Comparison of ENCODE assay signal across 8 mouse cellular contexts in genomic region chr13:51567078-51567395, GRCm38 (mm10). TPM values are rescaled to one million over a fixed set of nuclear protein-coding genes. Genes with fewer than 3 reads are reported as not detected.
DNase-seq lines count a peak whose midpoint lies in the region; ATAC-seq lines count a peak whose summit lies in the region.

No protein-coding gene starts in this region.

- 0 out of 2 replicates have a peak, but pooled peaks have one; percentile 13 for ATAC-seq in kidney, embryonic 15.5 days (replicated peaks; ENCODE audit: low FRiP score)
- ATAC-seq in forebrain, embryonic 15.5 days (replicated peaks), result no peak
- ATAC-seq in liver, embryonic 16.5 days (ENCODE audit: low read depth), result no peak

- WGBS in kidney, embryonic 15.5 days, result under 1% methylated on average over 39 of the region's 42 CpGs
- under 1% methylated on average over 41 of the region's 42 CpGs for WGBS in forebrain, embryonic 15.5 days
- WGBS in liver, embryonic 16.5 days (ENCODE audit: insufficient replicate concordance), result under 1% methylated on average over 40 of the region's 42 CpGs

- DNase-seq in kidney, adult 11 months, result no peak
- peak; percentile 33 for DNase-seq in brain, adult 2 months (ENCODE audit: low read depth, low spot score)
- DNase-seq in embryo, embryonic 10 days (ENCODE audit: low spot score), result no peak
- DNase-seq in spleen, postnatal 14 days (ENCODE audit: low spot score in 2 of 2), result no peak
- DNase-seq in B cell, adult 2 months, result no peak

- H3K27ac ChIP-seq in kidney, embryonic 15.5 days, result no peak overlapping the region
- H3K27ac ChIP-seq in forebrain, embryonic 15.5 days (replicated peaks), result peak overlapping the region; percentile 89; the same call in 1 of the 2 replicates
- no peak overlapping the region for H3K27ac ChIP-seq in liver, embryonic 16.5 days (ENCODE audit: low read length)

- peak overlapping the region; percentile 88 for H3K4me2 ChIP-seq in kidney, embryonic 15.5 days
- H3K4me2 ChIP-seq in forebrain, embryonic 15.5 days (replicated peaks), result peak overlapping the region; percentile 93
- peak overlapping the region; percentile 40 for H3K4me2 ChIP-seq in liver, embryonic 16.5 days (ENCODE audit: low read depth, low read length)

- peaks cover 87% of the 10 kb centered on the region for H3K27me3 ChIP-seq in kidney, embryonic 15.5 days
- H3K27me3 ChIP-seq in forebrain, embryonic 15.5 days, result no peaks in the 10 kb centered on the region
- H3K27me3 ChIP-seq in liver, embryonic 16.5 days (ENCODE audit: control insufficient read depth, insufficient read depth, low read depth, low read length), result peaks cover 64% of the 10 kb centered on the region

- peak overlapping the region; percentile 44 for H3K9ac ChIP-seq in kidney, embryonic 15.5 days
- H3K9ac ChIP-seq in forebrain, embryonic 15.5 days (replicated peaks), result peak overlapping the region; percentile 67
- H3K9ac ChIP-seq in liver, embryonic 16.5 days (ENCODE audit: low read depth, low read length), result no peak overlapping the region

- peaks cover 35% of the 10 kb centered on the region for H3K4me1 ChIP-seq in kidney, embryonic 15.5 days
- H3K4me1 ChIP-seq in forebrain, embryonic 15.5 days, result peaks cover 44% of the 10 kb centered on the region
- no peaks in the 10 kb centered on the region for H3K4me1 ChIP-seq in liver, embryonic 16.5 days (ENCODE audit: control insufficient read depth, low read depth, low read length)

- H3K9me3 ChIP-seq in kidney, embryonic 15.5 days (replicated peaks), result no peaks in the 10 kb centered on the region
- H3K9me3 ChIP-seq in forebrain, embryonic 15.5 days, result no peaks in the 10 kb centered on the region
- H3K9me3 ChIP-seq in liver, embryonic 16.5 days (replicated peaks; ENCODE audit: control insufficient read depth, low read length), result no peaks in the 10 kb centered on the region

- peak overlapping the region; percentile 52 for H3K4me3 ChIP-seq in kidney, embryonic 15.5 days (replicated peaks)
- H3K4me3 ChIP-seq in forebrain, embryonic 15.5 days, result peak overlapping the region; percentile 58
- H3K4me3 ChIP-seq in liver, embryonic 16.5 days (ENCODE audit: low read depth, low read length), result no peak overlapping the region

- no peaks in the 10 kb centered on the region for H3K36me3 ChIP-seq in kidney, embryonic 15.5 days
- no peaks in the 10 kb centered on the region for H3K36me3 ChIP-seq in forebrain, embryonic 15.5 days
- no peaks in the 10 kb centered on the region for H3K36me3 ChIP-seq in liver, embryonic 16.5 days (ENCODE audit: control insufficient read depth, insufficient read depth)

RNA-seq across cellular contexts. Expression of gene Shc3, which starts 2.2 kb away (rescaled TPM):
- 0.18 TPM in 2 replicates for polyA plus RNA-seq in kidney, embryonic 15.5 days (2015; fragmentation: Nextera tagmentation; extraction: Ambion mirVana)
- 9.6 and 10.1 TPM in 2 replicates for polyA plus RNA-seq in forebrain, embryonic 15.5 days (2015; fragmentation: Nextera tagmentation; extraction: Ambion mirVana)
- polyA plus RNA-seq in liver, embryonic 16.5 days (2015; fragmentation: Nextera tagmentation; extraction: Ambion mirVana), result 0.07 TPM in 1 of 2 replicates, not detected in the other

Comparison
In these comparisons a context has a peak if more than half of its experiments do, and no peak if none do; other contexts are left out.
1. H3K4me2 ChIP-seq: peak in every context shown above with its lines; median percentile 93 in forebrain, embryonic 15.5 days; 88 in kidney, embryonic 15.5 days; 40 in liver, embryonic 16.5 days.